Mouse (Mus musculus): ENCODE measurements at regions not wholly inside any gene's neighbourhood (a gene's known extent, or its start where the extent isn't known, plus 50 kb on each side); places are given as distances from the start of the nearest gene placed in this dataset.

GRCm38 (mm10) chr1:121773988-121774387, 206.2 kb upstream of the Ddx18 start:
- Histone ChIP-seq H3K27ac (ENCODE audit: low read length) (no peak overlapping the region), H3K9ac (ENCODE audit: low read depth, low read length) (no peak overlapping the region), H3K9me3 (ENCODE audit: control insufficient read depth, low read length) (no peaks in the 10 kb centered on the region), H3K4me1 (ENCODE audit: control insufficient read depth, insufficient read depth, low read length) (no peaks in the 10 kb centered on the region), H3K27me3 (replicated peaks; ENCODE audit: control insufficient read depth, insufficient read depth, low read length) (no peaks in the 10 kb centered on the region), H3K36me3 (ENCODE audit: control insufficient read depth, insufficient read depth, low read length) (no peaks in the 10 kb centered on the region), H3K4me2 (ENCODE audit: low read depth, low read length) (no peak overlapping the region), H3K4me3 (ENCODE audit: low read length) (no peak overlapping the region)
- ATAC-seq, result no peak
- 87% methylated on average over 2 of the region's 2 CpGs for WGBS

DNA sequence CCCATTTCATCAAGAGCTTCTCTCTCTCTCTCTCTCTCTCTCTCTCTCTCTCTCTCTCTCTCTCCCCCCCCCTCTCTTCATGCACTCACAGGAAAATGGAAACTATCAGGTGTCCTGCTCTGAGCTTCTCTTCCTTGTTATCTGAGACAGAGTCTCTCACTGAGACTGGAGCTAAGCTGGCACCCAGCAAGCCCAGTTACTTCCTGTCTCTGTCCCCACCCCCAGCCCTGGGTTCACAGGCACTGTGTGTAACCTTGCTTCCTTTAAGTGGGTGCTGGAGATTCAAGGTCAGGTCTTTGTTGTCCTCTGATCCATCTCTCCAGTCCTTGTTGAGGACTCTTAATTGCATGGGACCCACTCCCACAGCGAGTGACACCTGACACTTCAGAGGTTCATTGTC, 203.7 kb upstream of the Ddx18 start:
- Histone ChIP-seq H3K4me3 (ENCODE audit: low read length) (no peak overlapping the region), H3K27me3 (replicated peaks; ENCODE audit: control insufficient read depth, insufficient read depth, low read length) (no peaks in the 10 kb centered on the region), H3K9ac (ENCODE audit: low read depth, low read length) (no peak overlapping the region), H3K4me2 (ENCODE audit: low read depth, low read length) (no peak overlapping the region), H3K4me1 (ENCODE audit: control insufficient read depth, insufficient read depth, low read length) (no peaks in the 10 kb centered on the region), H3K9me3 (ENCODE audit: control insufficient read depth, low read length) (no peaks in the 10 kb centered on the region), H3K36me3 (ENCODE audit: control insufficient read depth, insufficient read depth, low read length) (no peaks in the 10 kb centered on the region), H3K27ac (ENCODE audit: low read length) (no peak overlapping the region)
- 74% methylated on average over 1 of the region's 1 CpGs for WGBS
- ATAC-seq, result no peak

GRCm38 (mm10) chr1:121770936-121771335, 203.1 kb upstream of the Ddx18 start:
- no peak overlapping the region for H3K4me3 ChIP-seq (ENCODE audit: low read length)
- no peaks in the 10 kb centered on the region for H3K27me3 ChIP-seq (replicated peaks; ENCODE audit: control insufficient read depth, insufficient read depth, low read length)
- H3K36me3 ChIP-seq (ENCODE audit: control insufficient read depth, insufficient read depth, low read length), result no peaks in the 10 kb centered on the region
- no peak for ATAC-seq
- H3K4me1 ChIP-seq (ENCODE audit: control insufficient read depth, insufficient read depth, low read length), result no peaks in the 10 kb centered on the region
- no peak overlapping the region for H3K9ac ChIP-seq (ENCODE audit: low read depth, low read length)
- 56% methylated on average over 12 of the region's 12 CpGs for WGBS
- H3K9me3 ChIP-seq (ENCODE audit: control insufficient read depth, low read length), result no peaks in the 10 kb centered on the region
- H3K27ac ChIP-seq (ENCODE audit: low read length), result no peak overlapping the region
- H3K4me2 ChIP-seq (ENCODE audit: low read depth, low read length), result no peak overlapping the region

DNA sequence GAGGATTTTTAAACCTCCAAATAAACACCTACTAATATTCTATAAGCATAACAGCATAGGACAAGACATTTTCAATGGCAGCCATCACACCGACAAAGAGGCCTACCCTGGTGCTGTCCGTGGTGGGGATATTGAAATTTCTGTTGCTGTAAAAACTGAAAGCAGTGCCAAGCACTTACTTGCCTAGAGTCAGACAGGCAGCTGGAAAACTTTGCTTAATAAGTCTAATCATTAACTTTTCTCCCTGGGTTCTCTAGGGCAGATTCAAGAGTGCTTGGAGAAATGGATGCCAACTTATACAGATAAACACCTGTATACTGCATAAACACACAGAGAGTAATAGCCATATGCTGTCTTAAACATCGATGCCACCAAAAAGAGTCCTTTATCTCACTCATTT, 192.3 kb upstream of the Ddx18 start:
- Histone ChIP-seq H3K4me2 (ENCODE audit: low read depth, low read length) (no peak overlapping the region), H3K4me1 (ENCODE audit: control insufficient read depth, insufficient read depth, low read length) (no peaks in the 10 kb centered on the region), H3K9me3 (ENCODE audit: control insufficient read depth, low read length) (no peaks in the 10 kb centered on the region), H3K27ac (ENCODE audit: low read length) (no peak overlapping the region), H3K36me3 (ENCODE audit: control insufficient read depth, insufficient read depth, low read length) (no peaks in the 10 kb centered on the region), H3K4me3 (ENCODE audit: low read length) (no peak overlapping the region), H3K9ac (ENCODE audit: low read depth, low read length) (no peak overlapping the region), H3K27me3 (replicated peaks; ENCODE audit: control insufficient read depth, insufficient read depth, low read length) (no peaks in the 10 kb centered on the region)
- no peak for ATAC-seq
- 77% methylated on average over 3 of the region's 3 CpGs for WGBS

DNA sequence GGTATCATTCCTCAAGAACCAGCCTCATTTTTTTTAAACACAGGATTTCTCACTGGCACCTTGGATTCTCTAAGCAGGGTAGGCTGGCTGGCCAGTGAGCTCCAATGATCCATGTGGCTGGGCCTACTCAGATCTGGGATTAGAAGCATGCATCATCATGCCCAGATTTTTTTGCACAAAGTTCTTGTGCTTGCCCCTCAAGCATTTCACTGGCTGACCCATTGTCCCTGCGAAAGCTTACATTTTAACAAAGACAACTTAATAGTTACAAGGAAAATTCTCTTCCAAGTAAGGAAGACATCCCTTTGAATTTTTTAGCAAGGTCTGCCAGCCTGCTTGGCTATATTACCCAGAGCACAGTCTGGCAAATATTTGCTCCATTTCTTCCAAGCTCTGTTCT, 177.4 kb upstream of the Ddx18 start:
- H3K27me3 ChIP-seq (replicated peaks; ENCODE audit: control insufficient read depth, insufficient read depth, low read length), result no peaks in the 10 kb centered on the region
- WGBS, result 86% methylated on average over 1 of the region's 1 CpGs
- H3K4me1 ChIP-seq (ENCODE audit: control insufficient read depth, insufficient read depth, low read length), result no peaks in the 10 kb centered on the region
- no peak overlapping the region for H3K9ac ChIP-seq (ENCODE audit: low read depth, low read length)
- H3K9me3 ChIP-seq (ENCODE audit: control insufficient read depth, low read length), result no peaks in the 10 kb centered on the region
- H3K4me2 ChIP-seq (ENCODE audit: low read depth, low read length), result no peak overlapping the region
- ATAC-seq, result no peak
- H3K27ac ChIP-seq (ENCODE audit: low read length), result no peak overlapping the region
- no peaks in the 10 kb centered on the region for H3K36me3 ChIP-seq (ENCODE audit: control insufficient read depth, insufficient read depth, low read length)
- H3K4me3 ChIP-seq (ENCODE audit: low read length), result no peak overlapping the region

GRCm38 (mm10) chr1:121735113-121735719, 167.4 kb upstream of the Ddx18 start:
- Histone ChIP-seq H3K9ac (ENCODE audit: low read depth, low read length) (no peak overlapping the region), H3K9me3 (ENCODE audit: control insufficient read depth, low read length) (no peaks in the 10 kb centered on the region), H3K27me3 (replicated peaks; ENCODE audit: control insufficient read depth, insufficient read depth, low read length) (no peaks in the 10 kb centered on the region), H3K4me1 (ENCODE audit: control insufficient read depth, insufficient read depth, low read length) (no peaks in the 10 kb centered on the region), H3K4me3 (ENCODE audit: low read length) (no peak overlapping the region), H3K36me3 (ENCODE audit: control insufficient read depth, insufficient read depth, low read length) (no peaks in the 10 kb centered on the region), H3K4me2 (ENCODE audit: low read depth, low read length) (no peak overlapping the region), H3K27ac (ENCODE audit: low read length) (no peak overlapping the region)
- no peak for ATAC-seq
- WGBS, result 71% methylated on average over 11 of the region's 11 CpGs

DNA sequence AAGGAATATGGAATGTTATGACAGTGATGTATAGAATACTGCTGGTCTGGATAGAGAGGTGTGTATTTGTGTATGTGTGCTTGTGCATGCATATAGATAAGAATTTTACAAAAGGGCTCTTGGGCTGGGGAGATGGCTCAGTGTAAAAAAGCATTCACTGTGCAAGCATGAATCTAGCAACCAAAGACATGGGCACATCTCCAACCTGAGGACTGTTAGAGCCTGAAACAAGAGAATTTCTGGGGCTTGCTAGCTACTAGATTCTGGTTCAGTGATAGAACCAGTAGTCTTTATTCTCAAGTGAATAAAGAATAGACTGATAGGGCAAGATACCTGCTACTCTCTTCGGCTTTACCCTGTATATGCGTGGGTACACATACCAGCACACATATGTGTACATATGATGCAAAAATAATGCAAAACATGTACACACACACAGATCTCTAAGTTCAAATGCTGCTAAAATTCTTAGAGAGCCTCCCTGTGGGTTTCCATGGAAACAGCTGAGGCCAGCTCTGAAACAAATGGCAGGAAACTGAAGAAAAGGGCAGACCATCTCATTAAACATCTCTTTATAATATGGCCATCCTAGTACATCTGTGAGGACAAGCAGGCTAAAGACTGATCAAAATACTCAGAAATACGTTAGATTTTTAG, 166.8 kb upstream of the Ddx18 start:
- Histone ChIP-seq H3K4me1 (ENCODE audit: control insufficient read depth, insufficient read depth, low read length) (no peaks in the 10 kb centered on the region), H3K4me2 (ENCODE audit: low read depth, low read length) (no peak overlapping the region), H3K27me3 (replicated peaks; ENCODE audit: control insufficient read depth, insufficient read depth, low read length) (no peaks in the 10 kb centered on the region), H3K36me3 (ENCODE audit: control insufficient read depth, insufficient read depth, low read length) (no peaks in the 10 kb centered on the region), H3K9ac (ENCODE audit: low read depth, low read length) (no peak overlapping the region), H3K9me3 (ENCODE audit: control insufficient read depth, low read length) (no peaks in the 10 kb centered on the region), H3K4me3 (ENCODE audit: low read length) (no peak overlapping the region), H3K27ac (ENCODE audit: low read length) (no peak overlapping the region)
- 67% methylated on average over 3 of the region's 3 CpGs for WGBS
- ATAC-seq, result no peak

- ATAC-seq, result no peak
- Histone ChIP-seq H3K27ac (ENCODE audit: low read length) (no peak overlapping the region), H3K4me2 (ENCODE audit: low read depth, low read length) (no peak overlapping the region), H3K9ac (ENCODE audit: low read depth, low read length) (no peak overlapping the region), H3K4me1 (ENCODE audit: control insufficient read depth, insufficient read depth, low read length) (no peaks in the 10 kb centered on the region), H3K27me3 (replicated peaks; ENCODE audit: control insufficient read depth, insufficient read depth, low read length) (no peaks in the 10 kb centered on the region), H3K9me3 (ENCODE audit: control insufficient read depth, low read length) (no peaks in the 10 kb centered on the region), H3K4me3 (ENCODE audit: low read length) (no peak overlapping the region), H3K36me3 (ENCODE audit: control insufficient read depth, insufficient read depth, low read length) (no peaks in the 10 kb centered on the region)
- 71% methylated on average over 9 of the region's 9 CpGs for WGBS
Observed at GRCm38 (mm10) chr1:121709317-121709860, 141.6 kb upstream of the Ddx18 start.

DNA sequence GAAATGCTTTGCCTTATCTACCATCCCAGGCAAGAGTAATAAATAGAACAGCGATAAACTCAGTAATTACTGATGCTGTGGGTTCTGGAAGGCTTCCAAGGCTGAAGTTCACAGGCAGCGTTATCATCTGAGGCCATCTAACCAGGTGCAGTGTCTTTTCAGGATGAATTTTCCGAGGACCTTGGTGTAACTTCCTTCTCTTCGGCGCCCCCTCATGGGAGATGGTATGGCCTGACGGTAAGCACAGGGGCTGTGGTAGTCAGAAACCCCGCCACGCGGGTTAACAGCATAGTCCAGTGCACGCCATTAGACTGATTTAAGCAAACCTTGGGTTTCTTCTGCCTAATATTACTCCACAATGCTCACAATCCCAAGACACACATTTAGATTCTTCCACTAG, 140.5 kb upstream of the Ddx18 start:
- no peak overlapping the region for H3K4me3 ChIP-seq (ENCODE audit: low read length)
- WGBS, result 65% methylated on average over 10 of the region's 10 CpGs
- no peaks in the 10 kb centered on the region for H3K36me3 ChIP-seq (ENCODE audit: control insufficient read depth, insufficient read depth, low read length)
- H3K27ac ChIP-seq (ENCODE audit: low read length), result no peak overlapping the region
- no peaks in the 10 kb centered on the region for H3K27me3 ChIP-seq (replicated peaks; ENCODE audit: control insufficient read depth, insufficient read depth, low read length)
- no peak overlapping the region for H3K4me2 ChIP-seq (ENCODE audit: low read depth, low read length)
- no peak overlapping the region for H3K9ac ChIP-seq (ENCODE audit: low read depth, low read length)
- no peaks in the 10 kb centered on the region for H3K4me1 ChIP-seq (ENCODE audit: control insufficient read depth, insufficient read depth, low read length)
- no peaks in the 10 kb centered on the region for H3K9me3 ChIP-seq (ENCODE audit: control insufficient read depth, low read length)
- 0 out of 2 replicates have a peak, but pooled peaks have one; percentile 26 for ATAC-seq

Measured in intestine, embryonic 16.5 days (tissue).